Mouse (Mus musculus): ENCODE measurements around the gene Cdkn1a.

GRCm38 (mm10) chr17:29145101-29145500, 54.3 kb downstream of the Cdkn1a start:
- TF ChIP-seq CTCF (IDR thresholded peaks at IDR 0.05; ENCODE audit: low read depth, low read length) = no peak
- no peak for TF ChIP-seq EP300 (IDR thresholded peaks at IDR 0.05; ENCODE audit: insufficient read depth, low read depth, low read length)
- TF ChIP-seq POLR2A (IDR thresholded peaks at IDR 0.05; ENCODE audit: insufficient read depth, low read length) = no peak
